Mouse (Mus musculus): ENCODE results near the gene Ift74. TPM values are rescaled to one million over a fixed set of nuclear protein-coding genes. Genes with fewer than 3 reads are reported as not detected.
"Not testable (repeated sequence)": the region's sequence is repeated elsewhere in the genome, so short reads cannot be mapped to it uniquely, and the experiment has no call there.

The Ift74 gene
- total RNA-seq (2022): 10 to 100 TPM; 17.9 to 23.3 (median 18.7) TPM

DNA sequence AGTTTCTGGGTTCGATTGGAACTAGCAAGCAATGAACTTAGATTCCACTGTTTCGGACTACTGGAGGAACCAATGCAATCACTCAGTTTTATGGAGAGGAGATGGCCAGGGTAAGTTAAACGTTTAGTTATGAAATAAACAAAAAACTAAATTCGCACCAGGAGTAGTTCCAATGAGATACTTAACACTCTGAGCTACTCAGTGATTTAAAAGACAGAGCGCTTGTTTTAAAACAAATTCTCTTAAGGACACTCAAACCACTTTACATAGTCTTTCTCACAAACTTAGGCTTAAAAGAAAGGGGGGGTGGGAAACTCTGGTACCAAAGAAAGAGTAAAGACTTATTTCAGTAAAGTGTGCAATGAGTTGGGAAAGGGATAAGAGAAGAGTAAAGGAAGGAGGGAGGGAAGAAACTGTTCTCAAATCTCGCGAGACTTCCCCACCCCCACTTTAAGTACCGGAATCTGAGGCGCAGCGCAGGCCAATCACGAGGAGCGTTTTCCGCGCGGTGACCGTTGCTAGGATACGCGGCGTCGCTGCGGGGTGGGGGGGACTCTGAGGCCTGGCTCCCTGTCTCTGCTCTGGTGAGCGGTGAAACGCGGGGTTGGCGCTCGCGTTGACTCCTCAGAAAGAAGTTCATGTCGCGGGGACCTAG, at the start of gene Ift74:
Gene Ift74 (plus strand): TSS at position 520 of the 655 bp plus-strand sequence.
- peak; percentile 92 for DNase-seq

DNA sequence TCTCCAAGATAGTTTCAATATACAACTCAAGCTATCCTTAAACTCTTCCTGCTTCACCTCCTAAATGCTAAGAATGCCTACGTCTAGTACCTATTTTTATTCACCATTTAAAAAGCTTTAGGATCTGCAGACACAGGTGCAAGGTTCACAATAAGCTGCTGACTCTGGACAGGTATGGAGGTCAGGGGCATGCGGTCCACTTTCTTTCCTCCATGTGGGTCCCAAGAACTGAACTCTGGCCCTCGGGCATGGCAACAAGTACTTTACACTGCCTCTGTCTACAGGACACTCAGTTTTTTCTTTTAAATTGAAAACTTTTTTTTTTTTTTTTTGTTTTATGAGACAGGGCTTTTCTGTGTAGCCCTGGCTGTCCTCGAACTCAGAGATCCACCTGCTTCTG, 41.6 kb upstream of the Ift74 start:
- no peak for DNase-seq

- DNase-seq: no peak
These were observed 22.4 kb upstream of the Ift74 start for GRCm38 (mm10) chr4:94591765-94592381.

- DNase-seq: no peak
These were observed 21.6 kb upstream of the Ift74 start for GRCm38 (mm10) chr4:94592709-94593108.

- DNase-seq: no peak
These were observed 12.9 kb upstream of the Ift74 start for GRCm38 (mm10) chr4:94601395-94601794.

DNA sequence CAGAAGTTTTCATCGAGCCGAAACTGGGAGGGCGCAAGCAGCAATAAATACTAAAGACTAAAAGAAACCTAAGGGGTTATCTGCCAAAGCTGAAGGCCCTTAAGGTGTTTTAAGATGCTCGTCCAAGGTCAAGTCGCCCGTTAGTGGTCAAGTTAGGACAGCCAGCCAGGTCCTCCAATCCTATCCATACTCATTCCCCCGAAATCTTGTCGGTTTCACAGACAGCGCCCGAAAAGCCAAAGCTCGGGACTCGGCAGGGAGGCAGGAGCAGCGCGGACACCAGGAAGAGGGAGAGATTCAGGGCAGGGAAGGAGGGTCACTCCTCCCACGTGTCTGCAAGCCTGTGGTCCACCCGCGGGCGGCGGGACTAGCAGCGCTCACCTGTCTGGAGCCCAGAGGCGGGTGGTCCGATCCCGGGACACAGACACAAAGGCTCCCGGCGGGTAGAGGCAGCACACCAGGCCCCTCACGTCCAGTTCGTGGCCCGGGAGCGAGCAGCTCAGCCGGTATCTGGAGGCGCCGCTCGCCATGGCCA, 11.7 kb upstream of the Ift74 start:
- no peak for DNase-seq

DNA sequence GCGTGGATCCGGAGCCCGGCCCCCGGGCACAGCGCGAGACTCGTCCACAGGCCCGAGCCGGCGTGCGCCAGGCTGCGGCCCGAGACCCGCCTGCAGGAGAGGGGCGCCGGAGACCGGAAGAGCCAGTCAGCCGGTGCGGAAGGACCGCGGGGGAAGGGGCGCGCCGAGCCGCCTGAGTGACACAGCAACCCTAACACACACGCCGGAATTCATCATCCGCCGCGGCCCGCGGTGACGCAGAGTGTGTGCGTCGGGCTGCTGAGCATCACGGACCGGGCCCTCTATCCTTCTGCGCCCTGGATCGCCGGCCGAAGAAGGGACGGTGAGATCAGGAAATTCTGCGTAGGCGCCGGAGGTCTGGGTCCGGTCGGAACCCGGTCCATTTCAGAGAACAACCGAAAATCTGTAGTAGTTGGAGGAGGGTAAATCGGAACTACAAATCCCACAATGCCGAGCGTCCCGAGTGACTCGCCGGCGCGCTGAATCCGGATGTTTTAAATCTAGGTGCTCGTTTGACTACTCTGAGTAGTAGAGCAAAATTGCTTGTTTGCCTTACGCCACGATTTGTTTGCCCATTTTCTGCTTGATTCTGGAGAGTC, 11.2 kb upstream of the Ift74 start, which contains the start of gene Plaa:
Gene Plaa (minus strand): TSS at position 214 of the 599 bp plus-strand sequence.
- DNase-seq: peak; percentile 86

DNA sequence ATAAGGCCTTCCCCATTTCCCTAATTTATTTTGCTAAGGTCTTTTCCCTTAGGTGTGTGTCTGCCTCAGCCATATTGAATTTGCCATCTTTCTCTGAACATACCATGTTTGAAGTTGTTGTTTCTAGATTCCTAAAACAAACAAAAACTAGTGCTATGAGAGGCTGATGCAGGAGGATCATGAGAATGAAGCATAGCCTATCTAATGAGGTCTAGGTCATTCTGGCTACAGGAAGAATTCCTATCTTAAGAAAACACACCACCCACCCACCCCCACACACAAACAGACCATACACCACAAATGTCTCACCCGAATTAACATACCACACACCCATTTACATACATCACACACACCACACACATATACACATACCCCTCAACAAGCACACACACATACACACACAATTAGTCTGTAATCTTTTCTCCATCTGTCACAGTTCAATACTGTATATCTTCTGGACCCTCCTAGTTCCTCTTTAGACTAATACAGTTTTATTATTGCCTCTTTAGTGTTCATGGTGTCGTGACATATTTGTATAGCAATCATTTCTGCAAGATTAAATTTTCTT, 9.8 kb upstream of the Ift74 start:
- DNase-seq: no peak

GRCm38 (mm10) chr4:94605591-94605990, 8.7 kb upstream of the Ift74 start:
- no peak for DNase-seq

- no peak for DNase-seq
These were observed 4.0 kb upstream of the Ift74 start for GRCm38 (mm10) chr4:94610339-94610738.

DNA sequence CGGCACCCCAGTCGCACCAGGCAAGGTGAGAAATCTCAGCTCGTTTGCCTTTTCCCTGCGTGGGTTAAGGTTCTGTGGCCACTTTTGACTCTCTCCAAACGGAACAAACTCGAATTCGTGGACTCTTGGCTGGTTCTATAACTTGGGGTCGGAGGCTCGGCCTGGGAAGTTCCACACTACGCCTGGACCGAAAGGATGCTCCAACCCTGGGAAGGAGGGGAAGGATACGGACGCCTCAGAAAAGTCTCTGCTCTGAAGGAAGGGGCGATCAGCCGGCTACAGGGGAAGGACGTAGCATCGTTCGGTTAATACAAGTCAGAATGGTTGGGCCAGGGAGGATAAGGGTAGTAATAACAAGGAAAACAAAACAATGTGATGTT, 326 bp downstream of the Ift74 start:
- no peak for DNase-seq

DNA sequence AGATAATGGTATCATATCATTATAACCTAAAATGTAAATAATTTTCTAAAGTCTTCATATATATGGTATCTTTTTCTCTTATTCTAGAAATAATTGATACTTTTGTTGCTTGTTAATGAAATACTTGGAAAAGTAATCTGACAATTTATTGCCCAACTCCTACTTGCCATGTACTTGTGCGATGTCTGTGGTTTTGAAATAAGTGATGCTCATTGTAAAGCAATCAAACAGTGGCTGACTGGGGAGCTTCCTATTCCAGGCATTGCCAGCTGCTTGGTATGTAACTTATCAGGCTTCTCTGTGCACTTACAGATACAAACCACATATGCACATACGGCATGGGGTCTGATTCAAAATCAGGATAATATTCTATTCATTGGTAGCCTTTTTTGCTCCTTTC, 5.8 kb downstream of the Ift74 start:
- no peak for DNase-seq

- DNase-seq: no peak
These were observed 28.9 kb downstream of the Ift74 start for GRCm38 (mm10) chr4:94643141-94643540.

DNA sequence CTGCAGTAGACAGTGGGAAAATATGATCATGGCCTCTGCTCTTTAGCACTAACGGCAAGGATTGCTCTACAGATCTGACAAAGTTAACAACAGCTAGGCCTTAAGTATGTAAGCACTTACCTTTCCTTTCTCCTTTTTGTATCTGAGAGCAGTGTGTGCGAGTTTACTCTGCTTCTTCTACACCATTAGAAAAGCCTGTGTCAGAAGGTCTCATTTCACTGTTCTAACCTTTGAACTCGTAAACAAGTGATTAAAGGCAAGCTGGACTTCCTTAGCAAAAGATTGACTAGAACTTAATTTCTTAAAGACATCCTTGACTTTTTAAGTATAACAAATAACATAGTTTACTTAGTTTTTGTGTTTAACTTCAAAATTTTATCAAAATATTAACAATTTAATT, 35.6 kb downstream of the Ift74 start, which contains the start of gene Lrrc19:
Gene Lrrc19 (minus strand): TSS at position 225 of the 400 bp plus-strand sequence.
- no peak for DNase-seq

DNA sequence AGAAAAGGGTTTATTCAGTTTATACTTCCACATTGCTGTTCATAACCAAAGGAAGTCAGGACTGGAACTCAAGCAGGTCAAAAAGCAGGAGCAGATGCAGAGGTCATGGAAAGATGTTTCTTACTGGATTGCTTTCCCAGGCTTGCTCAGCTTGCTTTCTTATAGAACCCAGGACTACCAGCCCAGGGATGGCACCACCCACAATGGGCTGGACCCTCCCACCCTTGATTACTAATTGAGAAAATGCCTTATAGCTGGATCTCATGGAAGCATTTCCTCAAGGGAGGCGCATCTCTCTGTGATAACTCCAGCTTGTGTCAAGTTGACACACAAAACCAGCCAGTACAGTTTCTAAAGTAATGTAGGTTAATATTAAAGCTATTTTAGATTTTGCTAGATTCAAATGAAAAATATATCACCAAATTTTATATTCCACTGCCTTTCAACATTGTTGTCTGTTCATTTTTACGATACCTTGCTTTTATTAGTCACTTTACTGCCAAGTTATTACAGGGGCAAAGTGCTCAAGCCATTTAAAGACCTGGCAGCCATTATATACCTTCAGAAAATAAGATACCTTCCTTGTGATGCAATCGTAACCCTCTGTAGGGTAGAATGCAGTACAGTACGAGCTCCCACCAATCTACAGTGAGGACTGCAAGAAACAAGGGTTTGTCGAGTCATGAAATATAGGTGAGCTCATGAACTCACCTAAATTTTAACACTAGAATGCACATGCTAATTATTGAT, 36.3 kb downstream of the Ift74 start:
- not testable (repeated sequence) for DNase-seq

- DNase-seq: no peak
These were observed 55.4 kb downstream of the Ift74 start for GRCm38 (mm10) chr4:94669718-94670117.

DNA sequence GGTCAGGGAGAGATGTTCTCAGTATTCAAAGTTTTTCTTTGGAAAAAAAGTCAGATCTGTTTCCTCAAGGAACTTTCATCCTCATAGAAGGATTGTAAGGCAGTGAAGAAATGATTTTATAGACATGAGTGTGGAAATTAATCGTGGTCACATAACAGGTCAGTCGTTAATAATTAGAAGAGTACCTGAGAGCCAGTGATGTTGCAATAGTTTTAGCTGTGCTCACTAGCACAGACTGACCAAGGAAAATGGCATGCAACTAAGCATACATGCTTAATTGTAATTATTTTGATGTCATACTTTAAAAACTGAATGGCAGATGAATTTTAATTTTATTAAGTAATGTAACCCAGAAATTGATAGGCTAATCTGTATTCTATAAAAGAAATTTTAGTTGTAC, 66.4 kb downstream of the Ift74 start:
- DNase-seq: no peak

DNA sequence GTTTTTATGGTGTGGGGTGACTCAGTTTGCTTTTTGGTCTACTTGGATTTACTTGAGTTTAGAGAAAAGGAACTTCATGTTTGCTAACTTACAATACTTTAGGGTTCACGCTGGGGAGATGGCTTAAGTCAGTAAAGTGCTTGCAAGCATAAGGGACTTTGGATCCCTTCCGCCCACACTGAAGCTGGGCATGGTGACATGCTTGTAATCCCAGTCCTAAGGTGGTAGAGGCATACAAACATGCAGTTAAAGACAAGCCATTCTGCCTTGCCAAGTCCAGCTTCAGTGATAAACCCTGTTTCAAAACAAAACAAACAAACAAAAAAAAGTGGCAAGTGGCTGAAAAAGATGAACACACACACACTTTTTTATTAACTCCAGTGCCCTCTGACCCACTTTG, 66.9 kb downstream of the Ift74 start:
- DNase-seq: no peak

DNA sequence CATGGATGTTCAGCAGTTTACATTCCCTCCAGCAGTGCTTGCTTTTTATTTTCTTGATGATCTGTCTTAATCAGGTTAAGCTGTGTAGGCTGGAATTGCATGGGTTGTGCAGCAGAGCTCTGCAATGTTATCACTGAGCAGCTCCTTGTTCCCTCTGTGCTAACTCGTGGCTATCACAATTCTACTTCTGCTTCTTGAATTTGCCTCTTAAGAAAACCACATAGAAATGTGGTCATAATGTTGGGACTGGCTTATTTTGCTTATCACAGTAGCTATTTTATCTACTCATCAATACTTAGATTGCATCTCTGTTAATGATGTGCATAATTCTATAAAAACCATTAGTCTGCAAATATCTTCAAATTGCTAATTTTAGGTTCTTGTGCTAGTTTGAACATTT, 67.7 kb downstream of the Ift74 start:
- DNase-seq: no peak

- DNase-seq: no peak
These were observed 69.0 kb downstream of the Ift74 start for GRCm38 (mm10) chr4:94683305-94683704.

GRCm38 (mm10) chr4:94689804-94690203, 75.5 kb downstream of the Ift74 start:
- not testable (repeated sequence) for DNase-seq

DNA sequence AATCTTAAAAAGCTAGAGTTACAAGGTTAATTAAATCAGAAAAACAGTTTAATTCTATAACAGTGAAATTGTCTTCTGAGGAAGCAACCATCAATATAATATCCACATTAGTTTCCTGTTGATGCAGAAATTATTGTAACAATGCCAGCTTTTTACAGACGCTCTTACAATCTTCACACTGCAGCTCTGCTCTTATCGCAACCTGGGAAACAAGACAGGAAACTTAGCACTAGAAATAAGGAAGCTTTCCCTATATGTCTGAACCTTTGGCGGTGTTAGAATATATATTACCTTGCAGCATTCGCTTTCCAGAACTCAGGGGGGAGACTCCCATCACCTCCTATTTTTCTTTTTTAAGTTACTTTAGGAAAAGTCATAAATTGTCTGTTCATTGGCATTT, 76.8 kb downstream of the Ift74 start:
- no peak for DNase-seq

- no peak for DNase-seq
These were observed 77.9 kb downstream of the Ift74 start for GRCm38 (mm10) chr4:94692175-94692574.
